Mouse (Mus musculus) thymus, adult 2 months (tissue): ENCODE measurements around the gene Dmrta2.

Experiments
- CTCF ChIP-seq: fragments of 200-500 bp; IDR thresholded peaks from 2 replicates; pipeline ENCODE4 v1.5.1; 2012; ENCODE audit warnings: mild to moderate bottlenecking, control low read depth, low read length, moderate library complexity, borderline replicate concordance; ENCODE audit not compliant: control insufficient read depth, poor library complexity, insufficient read depth; ENCODE audit errors: extremely low read depth
- POLR2A ChIP-seq: fragments of 200-500 bp; IDR thresholded peaks from 2 replicates; pipeline ENCODE4 v1.6.1; 2012; ENCODE audit warnings: mild to moderate bottlenecking, low read length, control low read depth, moderate library complexity; ENCODE audit not compliant: control insufficient read depth, poor library complexity, insufficient read depth; ENCODE audit errors: extremely low read depth

DNA sequence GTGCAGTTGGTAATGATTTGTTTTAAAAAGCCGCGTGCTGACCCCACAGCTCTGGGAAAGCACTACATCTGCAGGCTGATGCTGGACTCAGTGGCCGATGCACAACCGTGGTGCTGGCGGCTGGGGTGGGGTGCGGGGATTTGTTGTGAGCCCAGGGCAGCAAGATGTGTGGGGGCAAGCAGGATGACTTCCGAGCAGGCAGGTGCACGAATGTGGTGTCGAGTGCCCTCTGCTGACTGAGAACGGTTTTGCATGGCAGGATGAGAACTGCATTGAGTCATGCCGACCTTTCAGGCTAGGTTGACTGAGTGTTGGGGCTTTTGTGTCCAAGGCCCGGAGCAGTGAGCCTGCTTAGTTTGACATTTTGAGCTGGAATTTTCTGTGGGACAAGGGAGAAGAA lies 42.4 kb downstream of the Dmrta2 start:
- no peak for TF ChIP-seq POLR2A
- peak; percentile 83 for TF ChIP-seq CTCF
